Mouse (Mus musculus) heart, adult 8-10 months (tissue): Measurements from ENCODE around the gene Dlst. TPM values are rescaled to one million over a fixed set of nuclear protein-coding genes. Genes with fewer than 3 reads are reported as not detected.

Experiments
- DNase-seq: peaks from one replicate; pipeline ENCODE4 v3.0.0; 2022; ENCODE audit warnings: low spot score
- total RNA-seq, 4 experiments: library from RNA; stranded (reverse); gene quantifications; 2 replicates each; pipeline ENCODE4 v1.2.4; 2022

Gene Dlst
- 100 to 1,000 TPM; 715 to 820 (median 788) TPM for total RNA-seq

DNA sequence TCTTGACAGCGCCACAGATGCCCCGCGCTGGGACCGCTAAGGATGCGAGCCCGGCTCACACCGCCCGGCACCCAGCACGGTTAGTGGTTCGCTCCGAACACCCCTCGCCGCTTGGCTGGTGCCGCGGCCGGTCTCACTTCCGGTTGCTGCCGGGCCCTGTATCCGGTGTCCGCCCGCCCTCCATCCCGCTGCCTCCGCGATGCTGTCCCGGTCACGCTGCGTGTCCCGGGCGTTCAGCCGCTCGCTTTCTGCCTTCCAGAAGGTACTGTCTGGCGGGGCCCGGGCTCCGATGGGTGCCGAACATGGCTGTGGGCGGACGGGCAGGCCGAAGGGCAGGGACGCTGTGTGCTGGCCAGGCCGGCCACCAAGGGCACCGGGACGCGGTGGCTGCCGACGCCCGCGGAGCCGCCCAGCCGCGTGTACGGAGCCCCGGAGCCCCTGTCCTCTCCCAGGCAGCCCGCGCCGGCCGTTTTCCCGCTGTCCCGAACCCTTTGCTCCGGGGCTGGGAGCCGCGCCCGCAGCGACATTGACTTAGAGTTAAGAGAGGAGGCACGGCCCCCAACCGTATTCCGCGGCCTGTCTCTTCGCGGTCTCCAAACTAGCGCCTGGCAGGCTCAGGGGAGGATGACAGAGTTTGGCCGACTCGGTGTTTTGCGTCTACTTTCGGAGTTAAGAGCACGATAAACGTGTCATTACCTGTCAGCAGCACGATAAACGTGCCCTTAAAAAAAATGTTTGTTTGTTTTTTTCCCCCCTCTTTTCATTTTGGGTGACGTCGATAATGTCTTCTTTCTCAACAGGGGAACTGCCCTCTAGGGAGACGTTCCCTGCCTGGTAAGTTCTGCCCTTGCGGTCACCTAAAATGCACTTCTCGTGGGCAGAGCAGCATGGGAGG lies at the start of gene Dlst, which contains the start of gene Prox2:
Gene Dlst (plus strand): TSS at position 136 of the 895 bp plus-strand sequence.
Gene Prox2 (minus strand): TSS at position 62 of the 895 bp plus-strand sequence.
- peak; percentile 88 for DNase-seq

DNA sequence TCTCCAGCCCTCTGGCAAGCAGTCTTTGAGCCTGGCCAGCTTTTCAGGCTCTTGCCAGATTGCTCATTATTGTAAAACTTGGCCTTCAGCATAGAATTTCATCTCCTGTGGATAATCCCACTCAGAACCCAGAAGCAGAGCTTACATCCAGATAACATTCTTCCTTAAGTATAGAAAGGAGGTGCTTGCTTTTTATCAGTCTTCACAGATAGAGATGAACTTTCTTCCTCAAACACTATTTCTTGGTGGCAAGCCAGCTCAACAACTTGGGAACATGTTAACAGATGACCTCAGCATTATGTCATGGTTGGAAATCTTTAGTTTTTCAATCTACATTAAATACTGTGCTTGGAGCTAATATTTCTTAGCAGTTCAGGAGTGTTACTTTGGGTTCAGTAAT lies 39.6 kb upstream of the Dlst start:
- no peak for DNase-seq

- no peak for DNase-seq
Measured at GRCm38 (mm10) chr12:85077100-85077499, 33.5 kb upstream of the Dlst start.

DNA sequence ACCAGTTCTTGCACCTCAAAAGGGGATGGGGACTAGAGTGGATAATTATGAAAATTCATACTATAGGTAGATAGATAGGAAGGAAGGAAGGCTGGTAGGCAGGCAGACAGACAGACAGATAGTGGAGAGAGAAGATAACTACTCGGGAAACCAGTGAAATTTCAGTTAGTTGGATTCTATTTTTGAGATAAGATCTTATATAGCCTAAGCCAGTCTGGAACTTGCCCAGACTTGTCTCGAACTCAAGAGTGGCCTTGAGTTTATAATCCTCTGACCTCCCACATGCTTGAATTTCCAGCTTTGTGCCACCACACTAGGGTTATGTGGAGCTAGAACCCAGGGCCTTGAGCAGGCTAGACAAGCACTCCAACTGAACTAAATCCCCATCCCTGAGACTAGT lies 26.4 kb upstream of the Dlst start:
- no peak for DNase-seq

- DNase-seq, result no peak
Measured at GRCm38 (mm10) chr12:85084941-85085340, 25.7 kb upstream of the Dlst start.

DNA sequence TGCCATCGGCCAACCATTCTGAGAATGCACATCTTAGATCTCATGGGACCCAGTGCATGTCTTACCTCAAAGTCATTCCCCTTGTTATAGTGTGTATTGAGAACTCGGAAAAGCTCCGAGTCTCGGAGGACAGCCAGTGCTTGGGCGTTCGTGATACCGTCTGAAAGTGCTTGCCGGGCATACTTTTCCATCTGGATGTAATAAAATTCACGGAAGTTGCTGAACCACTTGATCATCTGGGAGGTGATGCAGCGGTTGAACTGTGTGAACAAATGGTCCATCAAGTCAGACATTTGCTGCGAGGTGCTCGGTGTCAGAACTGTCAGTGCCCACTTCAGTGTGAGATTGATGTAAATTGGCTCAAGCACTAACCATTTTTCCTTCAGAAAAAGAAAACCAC lies 22.8 kb upstream of the Dlst start:
- no peak for DNase-seq

- no peak for DNase-seq
Measured at GRCm38 (mm10) chr12:85091190-85091589, 19.4 kb upstream of the Dlst start.

- DNase-seq, result peak; percentile 69
Measured at GRCm38 (mm10) chr12:85092214-85092613, 18.4 kb upstream of the Dlst start.

DNA sequence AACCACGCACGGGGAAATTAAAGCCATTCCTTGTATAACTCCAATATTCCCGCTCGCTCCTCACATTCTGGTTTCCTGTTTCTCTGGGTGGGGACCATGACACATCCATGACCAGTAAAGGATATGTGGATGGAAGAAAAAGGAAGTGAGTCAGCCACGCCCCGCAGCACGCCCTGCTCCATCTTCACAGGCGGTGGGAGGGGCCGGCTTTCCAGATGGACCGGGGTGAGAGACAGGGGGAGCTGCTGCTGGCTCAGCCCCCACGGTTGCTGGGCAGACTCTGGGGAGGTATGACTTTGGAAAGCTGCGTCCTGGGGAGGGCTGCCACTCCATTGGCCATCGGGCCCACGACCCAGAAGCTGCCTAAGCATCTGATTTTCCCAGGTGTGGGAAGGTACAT lies 16.6 kb upstream of the Dlst start:
- peak; percentile 71 for DNase-seq

GRCm38 (mm10) chr12:85094706-85095105 lies 15.9 kb upstream of the Dlst start:
- peak; percentile 28 for DNase-seq

GRCm38 (mm10) chr12:85095146-85095545 lies 15.5 kb upstream of the Dlst start:
- no peak for DNase-seq

- DNase-seq, result no peak
Measured at GRCm38 (mm10) chr12:85095859-85096258, 14.8 kb upstream of the Dlst start.

- no peak for DNase-seq
Measured at GRCm38 (mm10) chr12:85101001-85101400, 9.6 kb upstream of the Dlst start.

DNA sequence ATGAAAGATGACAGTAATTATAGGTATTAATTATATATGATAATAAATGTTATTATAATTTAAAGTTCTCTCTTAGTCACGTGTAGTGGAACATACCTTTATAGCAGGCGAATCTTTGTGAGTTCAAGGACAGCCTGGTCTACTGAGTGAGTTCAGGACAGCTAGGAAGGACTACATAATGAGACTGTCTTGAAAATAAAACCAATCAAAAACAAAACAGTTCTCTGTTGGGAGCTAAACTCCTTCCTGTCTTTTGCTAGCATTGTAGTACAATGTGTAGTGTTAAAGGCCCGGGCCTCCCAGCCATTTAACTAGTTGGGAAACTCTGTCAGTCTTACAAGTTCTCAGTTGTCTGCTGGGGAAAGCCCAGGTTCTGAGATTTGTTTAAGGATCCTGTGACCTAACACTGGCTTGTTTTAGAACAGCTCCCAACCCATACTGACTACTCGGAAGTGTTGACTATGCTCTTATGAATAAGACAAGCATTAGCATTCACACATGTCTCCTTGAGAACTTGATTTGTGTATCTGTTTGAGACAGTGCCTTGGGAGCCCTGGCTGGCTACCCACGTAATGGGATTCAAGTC lies 9.0 kb upstream of the Dlst start:
- DNase-seq, result no peak

GRCm38 (mm10) chr12:85103096-85103495 lies 7.5 kb upstream of the Dlst start:
- no peak for DNase-seq

- no peak for DNase-seq
Measured at GRCm38 (mm10) chr12:85104789-85105188, 5.8 kb upstream of the Dlst start.

DNA sequence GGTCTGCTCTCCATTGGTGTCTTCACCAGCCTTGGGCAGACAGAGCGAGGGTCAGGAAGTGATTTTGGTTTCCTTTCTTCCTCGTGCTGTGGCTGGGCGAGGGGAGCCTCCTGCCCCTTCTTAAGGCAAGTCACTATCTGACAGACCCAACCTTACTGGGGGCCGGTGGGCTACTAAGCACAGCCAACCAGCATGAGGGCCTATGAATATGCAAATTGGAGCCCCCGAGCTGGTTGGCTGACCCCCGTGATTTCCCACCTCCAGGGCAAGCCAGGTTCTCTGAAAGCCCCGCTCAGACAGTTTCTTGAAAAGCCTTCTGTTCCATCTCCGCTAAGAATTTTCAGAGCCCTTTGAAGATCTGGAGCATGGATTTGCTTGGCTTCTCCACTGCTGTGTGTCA lies 4.3 kb upstream of the Dlst start:
- no peak for DNase-seq

GRCm38 (mm10) chr12:85108643-85109042 lies 2.0 kb upstream of the Dlst start:
- no peak for DNase-seq

DNA sequence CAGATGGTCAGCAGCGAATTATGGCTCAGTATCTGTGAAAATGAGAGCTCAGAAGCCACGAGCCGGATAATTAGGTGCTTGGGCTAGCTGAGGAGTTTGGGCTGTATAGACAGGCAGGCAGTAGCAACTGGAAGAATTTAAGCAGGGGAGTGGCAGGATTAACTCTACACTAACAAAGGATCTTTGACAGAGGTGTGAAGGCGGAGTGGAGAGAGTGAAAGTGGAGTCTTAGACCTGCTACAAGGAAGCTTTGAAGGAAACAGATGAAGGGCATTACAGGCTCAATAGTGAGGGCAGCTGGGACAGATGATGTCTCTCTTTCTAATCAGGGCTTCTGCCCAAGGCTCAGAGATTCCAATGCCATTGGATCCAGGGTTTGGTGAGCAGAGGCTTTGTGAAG lies 1.2 kb upstream of the Dlst start:
- DNase-seq, result no peak

GRCm38 (mm10) chr12:85110011-85110697 lies 479 bp upstream of the Dlst start:
- no peak for DNase-seq

DNA sequence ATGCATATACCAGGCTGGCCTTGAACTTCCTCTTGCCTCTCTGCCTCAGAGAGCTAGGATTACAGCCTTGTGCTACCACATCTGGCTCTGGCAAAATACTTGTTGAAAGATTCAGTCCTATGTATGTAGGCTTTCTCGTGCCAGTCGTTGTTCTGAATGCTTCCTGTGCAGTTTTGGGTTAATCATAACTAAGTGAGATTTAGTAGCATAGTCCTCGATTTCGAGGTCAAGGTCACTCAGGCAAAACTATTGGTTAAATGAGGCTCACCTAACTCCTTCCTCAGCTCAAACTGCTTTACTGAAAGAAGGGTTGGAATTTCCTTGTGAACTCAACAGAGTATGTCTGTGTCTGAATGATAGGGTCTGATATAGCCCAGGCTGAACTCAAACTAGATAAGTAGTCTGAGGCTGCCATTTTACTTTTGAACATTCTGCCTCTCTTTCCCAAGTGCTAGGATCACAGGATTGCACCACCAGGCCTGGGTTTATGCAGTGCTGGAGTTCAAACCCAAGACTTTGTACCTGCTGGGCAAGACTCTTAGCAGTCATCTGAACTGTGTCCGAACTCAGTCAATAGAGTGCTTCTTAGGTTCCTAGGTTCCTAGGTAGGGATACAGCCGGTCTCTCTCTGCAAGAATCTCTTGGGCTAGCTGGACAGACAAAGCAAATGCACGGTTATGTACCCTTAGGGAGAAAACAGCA lies 2.1 kb downstream of the Dlst start:
- no peak for DNase-seq

DNA sequence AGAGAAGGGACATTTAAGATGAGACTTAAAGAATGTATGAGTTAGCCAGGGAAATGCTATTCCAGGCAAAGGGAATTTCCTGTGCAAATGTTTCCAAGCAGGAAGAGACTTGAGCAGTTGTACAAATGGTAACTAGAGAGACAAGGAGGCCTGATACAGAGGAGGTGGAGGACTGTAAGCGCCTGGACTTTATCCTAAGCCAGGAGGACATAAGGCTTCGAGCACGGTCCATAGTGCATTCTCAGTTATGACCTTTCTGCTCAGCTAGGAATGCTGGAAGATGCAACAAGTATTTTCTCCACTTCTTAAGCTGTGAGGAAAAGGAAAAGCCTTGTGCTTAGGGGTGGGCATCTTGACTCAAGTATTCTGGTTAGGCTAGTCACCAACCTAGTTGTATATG lies 2.7 kb downstream of the Dlst start:
- no peak for DNase-seq
